Mouse (Mus musculus) hindbrain, embryonic 16.5 days (tissue): Measurements from ENCODE around the gene Arhgap27. TPM values are rescaled to one million over a fixed set of nuclear protein-coding genes. Genes with fewer than 3 reads are reported as not detected.
"Not testable (repeated sequence)": the region's sequence is repeated elsewhere in the genome, so short reads cannot be mapped to it uniquely, and the experiment has no call there.

Source experiments
- ATAC-seq: fragments of 200-750 bp; cut with Nextera tagmentation; 2 replicates; pipeline ENCODE4 v1.8.0; 2017; ENCODE audit warnings: moderate TSS enrichment, moderate library complexity
- H3K27ac ChIP-seq: fragments of 300-500 bp; sonication (generic); 2 replicates; pipeline ENCODE4 v1.5.1; 2014; ENCODE audit warnings: low read depth, mild to moderate bottlenecking, control low read depth, low read length, moderate library complexity
- H3K27me3 ChIP-seq: fragments of 300-500 bp; sonication (generic); replicated peaks from 2 replicates; pipeline ENCODE4 v1.6.1; 2014; ENCODE audit warnings: low read length; ENCODE audit not compliant: control insufficient read depth, insufficient read depth
- H3K36me3 ChIP-seq: fragments of 300-500 bp; sonication (generic); 2 replicates; pipeline ENCODE4 v1.6.1; 2014; ENCODE audit warnings: mild to moderate bottlenecking, low read length, moderate library complexity, mixed read lengths; ENCODE audit not compliant: control insufficient read depth, insufficient read depth
- H3K4me1 ChIP-seq: fragments of 300-500 bp; sonication (generic); 2 replicates; pipeline ENCODE4 v1.6.1; 2014; ENCODE audit warnings: low read depth, low read length; ENCODE audit not compliant: control insufficient read depth, insufficient read depth
- H3K4me2 ChIP-seq: fragments of 300-500 bp; sonication (generic); 2 replicates; pipeline ENCODE4 v1.6.1; 2014; ENCODE audit warnings: mild to moderate bottlenecking, low read length, control low read depth, moderate library complexity
- H3K4me3 ChIP-seq: fragments of 300-500 bp; sonication (generic); 2 replicates; pipeline ENCODE4 v1.5.1; 2014; ENCODE audit warnings: mild to moderate bottlenecking, low read length, control low read depth, moderate library complexity
- H3K9ac ChIP-seq: fragments of 300-500 bp; sonication (generic); 2 replicates; pipeline ENCODE4 v1.6.1; 2014; ENCODE audit warnings: low read depth, mild to moderate bottlenecking, control low read depth, low read length, moderate library complexity
- H3K9me3 ChIP-seq: fragments of 300-500 bp; sonication (generic); 2 replicates; pipeline ENCODE4 v1.6.1; 2014; ENCODE audit warnings: mild to moderate bottlenecking, low read length, moderate library complexity; ENCODE audit not compliant: control insufficient read depth
- WGBS: fragments of 180-500 bp; shearing (Covaris S2); extraction: QIAGEN DNeasy Blood & Tissue Kit; methylation state at CpG from one replicate; pipeline ENCODE4 v1.1.7; 2014; 5-methylcytosine and 5-hydroxymethylcytosine counted together
- polyA plus RNA-seq: library from polyadenylated mRNA; unstranded; fragments of >200 nt; fragmentation: Nextera tagmentation; extraction: Ambion mirVana; gene quantifications from 2 replicates; pipeline ENCODE4 v1.2.1, GENCODE M21; 2015

Gene Arhgap27
- polyA plus RNA-seq, 1 experiment from 2014 or later: 4.8 TPM

DNA sequence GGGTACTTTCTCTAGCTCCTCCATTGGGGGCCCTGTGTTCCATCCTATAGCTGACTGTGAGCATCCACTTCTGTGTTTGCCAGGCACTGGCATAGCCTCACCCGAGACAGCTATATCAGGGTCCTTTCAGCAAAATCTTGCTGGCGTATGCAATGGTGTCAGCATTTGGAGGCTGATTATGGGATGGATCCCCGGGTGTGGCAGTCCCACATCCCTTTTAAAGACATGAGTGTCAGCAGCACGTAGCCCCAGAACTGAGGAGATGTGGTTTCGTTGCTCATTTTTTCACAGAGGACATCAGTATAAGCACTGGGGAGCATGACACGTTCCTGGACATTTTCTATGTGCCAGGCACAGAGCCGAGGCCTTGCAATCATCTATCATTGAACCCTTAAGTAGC lies 72.7 kb downstream of the Arhgap27 start:
- ATAC-seq, H3K4me2 ChIP-seq, H3K9ac ChIP-seq, H3K9me3 ChIP-seq, H3K4me3 ChIP-seq, H3K27ac ChIP-seq, H3K4me1 ChIP-seq, H3K27me3 ChIP-seq, H3K36me3 ChIP-seq: not testable (repeated sequence)
- 96% methylated on average over 7 of the region's 7 CpGs for WGBS

DNA sequence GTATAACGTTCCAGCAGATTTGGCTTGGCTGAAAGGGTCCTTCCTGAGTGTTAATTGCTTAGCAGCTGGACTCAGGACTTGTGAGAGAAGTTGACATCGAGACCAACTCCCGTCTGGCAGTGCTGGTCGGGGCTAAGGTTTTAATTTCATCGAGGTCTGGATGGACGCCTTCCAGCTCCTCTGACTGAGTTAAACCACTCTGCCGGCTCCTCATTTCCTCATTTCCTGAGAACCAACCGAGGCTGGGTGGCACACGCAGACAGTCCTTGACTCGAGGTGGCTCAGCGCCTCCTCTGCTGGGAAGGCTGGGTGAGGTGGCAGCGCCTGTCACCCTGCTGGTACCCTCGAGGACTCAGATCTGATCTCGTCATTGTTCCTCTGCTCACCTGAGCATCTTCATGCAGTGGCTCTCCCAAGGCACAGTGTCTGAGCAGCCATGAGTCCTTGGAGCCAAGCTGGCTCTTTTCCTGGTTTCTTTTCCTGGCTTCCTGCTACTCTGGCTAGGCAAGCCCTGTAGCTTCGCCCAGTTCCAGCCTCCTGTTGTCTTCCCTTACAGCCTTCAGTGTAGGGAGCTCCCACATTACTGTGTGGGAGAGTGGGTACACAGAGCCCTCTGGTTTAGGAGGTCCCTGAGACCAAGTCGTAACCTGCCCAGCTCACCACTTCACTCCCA lies 75.1 kb downstream of the Arhgap27 start:
- H3K4me3 ChIP-seq: no peak overlapping the region
- no peak for ATAC-seq
- no peaks in the 10 kb centered on the region for H3K27me3 ChIP-seq
- no peaks in the 10 kb centered on the region for H3K9me3 ChIP-seq
- H3K27ac ChIP-seq: no peak overlapping the region
- peaks cover 5% of the 10 kb centered on the region; the same call in 1 of the 2 replicates for H3K4me1 ChIP-seq
- H3K36me3 ChIP-seq: no peaks in the 10 kb centered on the region
- no peak overlapping the region for H3K4me2 ChIP-seq
- no peak overlapping the region for H3K9ac ChIP-seq
- 73% methylated on average over 16 of the region's 16 CpGs for WGBS

DNA sequence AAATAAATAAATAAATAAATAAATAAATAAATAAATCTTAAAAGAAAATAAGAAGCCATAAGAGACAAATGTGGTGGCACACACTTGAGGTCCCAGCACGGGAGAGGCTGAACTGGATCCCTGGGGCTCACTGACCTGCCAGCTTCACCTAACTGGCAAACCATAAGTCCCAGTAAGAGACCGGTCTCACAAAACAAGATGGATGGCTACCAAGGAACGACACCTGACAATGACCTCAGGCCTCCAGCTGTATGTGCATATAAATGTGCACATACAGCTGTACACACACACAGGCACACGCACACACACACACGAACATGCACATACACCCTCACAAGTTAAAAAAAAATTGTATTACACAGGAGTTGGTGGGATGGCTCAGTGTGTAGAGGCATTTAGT lies 76.6 kb downstream of the Arhgap27 start:
- Histone ChIP-seq H3K36me3 (no peaks in the 10 kb centered on the region), H3K4me1 (no peaks in the 10 kb centered on the region), H3K27ac (no peak overlapping the region), H3K4me2 (no peak overlapping the region), H3K9ac (no peak overlapping the region), H3K4me3 (no peak overlapping the region), H3K9me3 (no peaks in the 10 kb centered on the region), H3K27me3 (no peaks in the 10 kb centered on the region)
- WGBS: 94% methylated on average over 5 of the region's 5 CpGs
- no peak for ATAC-seq

DNA sequence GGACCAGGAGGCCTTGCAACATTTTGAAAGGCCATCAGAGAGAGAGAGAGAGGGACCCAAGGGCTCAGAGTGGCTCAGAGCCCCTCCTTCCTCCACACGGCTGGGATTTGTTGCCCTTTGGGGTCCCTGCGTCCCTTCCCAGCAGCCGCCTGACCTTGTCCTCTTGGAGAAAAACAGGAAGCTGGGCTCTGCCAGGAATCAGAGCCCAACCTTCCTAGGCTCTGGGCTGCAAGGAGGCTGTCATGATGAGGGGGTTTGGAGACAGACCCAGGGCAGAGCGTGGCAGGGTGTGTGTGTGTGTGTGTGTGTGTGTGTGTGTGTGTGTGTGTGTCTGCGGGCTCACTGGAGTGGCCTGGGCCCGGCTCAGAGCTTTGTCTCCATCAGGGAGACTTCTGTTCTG lies 77.5 kb downstream of the Arhgap27 start:
- ATAC-seq: no peak
- no peaks in the 10 kb centered on the region for H3K27me3 ChIP-seq
- H3K9me3 ChIP-seq: no peaks in the 10 kb centered on the region
- no peak overlapping the region for H3K4me2 ChIP-seq
- no peak overlapping the region for H3K9ac ChIP-seq
- WGBS: 54% methylated on average over 6 of the region's 6 CpGs
- H3K4me1 ChIP-seq: no peaks in the 10 kb centered on the region
- no peaks in the 10 kb centered on the region for H3K36me3 ChIP-seq
- no peak overlapping the region for H3K27ac ChIP-seq
- no peak overlapping the region for H3K4me3 ChIP-seq

DNA sequence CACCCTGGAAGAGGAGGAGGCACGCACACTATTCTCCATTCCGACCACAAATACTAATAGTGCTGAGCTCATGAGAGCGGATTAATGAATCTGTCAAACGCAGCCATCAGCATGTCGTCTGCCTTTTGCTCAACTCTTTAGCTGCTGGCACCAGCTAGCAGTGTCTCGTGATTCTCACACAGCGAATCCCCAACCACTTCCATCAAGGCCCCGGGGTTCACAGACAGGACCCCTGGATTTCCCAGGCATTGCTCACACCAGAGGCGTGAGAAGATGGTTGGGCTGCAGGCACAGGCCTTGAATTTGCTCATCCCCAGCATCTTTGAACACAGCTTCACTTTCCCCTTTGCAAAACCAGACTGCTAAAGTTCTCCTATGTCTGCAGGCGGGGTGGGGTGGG lies 78.2 kb downstream of the Arhgap27 start:
- Histone ChIP-seq H3K4me2 (no peak overlapping the region), H3K9ac (no peak overlapping the region), H3K27me3 (no peaks in the 10 kb centered on the region), H3K4me3 (no peak overlapping the region), H3K4me1 (no peaks in the 10 kb centered on the region), H3K27ac (no peak overlapping the region), H3K36me3 (no peaks in the 10 kb centered on the region), H3K9me3 (no peaks in the 10 kb centered on the region)
- no peak for ATAC-seq
- WGBS: 81% methylated on average over 10 of the region's 10 CpGs

DNA sequence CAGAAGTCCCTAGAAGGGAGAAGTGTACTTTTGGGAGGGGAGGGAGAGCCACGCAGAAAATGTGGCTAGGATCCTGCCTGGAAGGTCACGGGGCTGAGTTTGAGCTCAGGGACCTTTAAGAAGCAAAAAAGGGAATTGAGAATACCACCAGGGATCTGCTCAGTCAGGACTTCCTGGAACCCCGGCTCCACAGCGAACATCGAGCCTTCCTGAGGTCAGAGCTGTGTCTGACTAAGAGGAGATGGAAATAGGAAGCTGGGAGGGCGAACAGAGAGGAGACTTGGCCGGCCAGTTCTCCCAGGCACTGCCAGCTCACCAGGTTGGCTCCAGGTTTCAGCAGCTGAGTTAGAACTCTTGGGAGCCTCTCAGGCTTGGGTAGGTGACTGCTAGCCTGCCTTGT lies 81.7 kb downstream of the Arhgap27 start:
- H3K4me1 ChIP-seq: no peaks in the 10 kb centered on the region
- ATAC-seq: no peak
- H3K36me3 ChIP-seq: no peaks in the 10 kb centered on the region
- 75% methylated on average over 7 of the region's 7 CpGs for WGBS
- H3K4me2 ChIP-seq: no peak overlapping the region
- no peak overlapping the region for H3K4me3 ChIP-seq
- no peak overlapping the region for H3K27ac ChIP-seq
- no peak overlapping the region for H3K9ac ChIP-seq
- H3K27me3 ChIP-seq: no peaks in the 10 kb centered on the region
- no peaks in the 10 kb centered on the region for H3K9me3 ChIP-seq

Other genes with a start within 250 kb of the Arhgap27 start
- gene Hexim1, start 247.5 kb downstream of the Arhgap27 start, polyA plus RNA-seq: 4.1 and 4.7 TPM in 2 replicates
- 27.7 and 30.2 TPM in 2 replicates for gene Hexim2, start 231.3 kb downstream of the Arhgap27 start, polyA plus RNA-seq
- 7.6 and 8.6 TPM in 2 replicates for gene Fmnl1, start 192.6 kb downstream of the Arhgap27 start, polyA plus RNA-seq
- 1.9 and 3.0 TPM in 2 replicates for gene 1700023F06Rik, start 155.1 kb downstream of the Arhgap27 start, polyA plus RNA-seq
- 0.99 and 1.3 TPM in 2 replicates for gene Spata32, start 145.3 kb downstream of the Arhgap27 start, polyA plus RNA-seq
- 4.6 and 4.7 TPM in 2 replicates for gene Map3k14, start 96.2 kb downstream of the Arhgap27 start, polyA plus RNA-seq
- gene Plekhm1, start 49.0 kb upstream of the Arhgap27 start, polyA plus RNA-seq: 7.2 and 9.6 TPM in 2 replicates
- 0.01 TPM in 1 of 2 replicates, not detected in the other for gene Lrrc37a, start 140.9 kb upstream of the Arhgap27 start, polyA plus RNA-seq